ENCODE assay signal across 8 mouse cellular contexts in the genomic region with DNA sequence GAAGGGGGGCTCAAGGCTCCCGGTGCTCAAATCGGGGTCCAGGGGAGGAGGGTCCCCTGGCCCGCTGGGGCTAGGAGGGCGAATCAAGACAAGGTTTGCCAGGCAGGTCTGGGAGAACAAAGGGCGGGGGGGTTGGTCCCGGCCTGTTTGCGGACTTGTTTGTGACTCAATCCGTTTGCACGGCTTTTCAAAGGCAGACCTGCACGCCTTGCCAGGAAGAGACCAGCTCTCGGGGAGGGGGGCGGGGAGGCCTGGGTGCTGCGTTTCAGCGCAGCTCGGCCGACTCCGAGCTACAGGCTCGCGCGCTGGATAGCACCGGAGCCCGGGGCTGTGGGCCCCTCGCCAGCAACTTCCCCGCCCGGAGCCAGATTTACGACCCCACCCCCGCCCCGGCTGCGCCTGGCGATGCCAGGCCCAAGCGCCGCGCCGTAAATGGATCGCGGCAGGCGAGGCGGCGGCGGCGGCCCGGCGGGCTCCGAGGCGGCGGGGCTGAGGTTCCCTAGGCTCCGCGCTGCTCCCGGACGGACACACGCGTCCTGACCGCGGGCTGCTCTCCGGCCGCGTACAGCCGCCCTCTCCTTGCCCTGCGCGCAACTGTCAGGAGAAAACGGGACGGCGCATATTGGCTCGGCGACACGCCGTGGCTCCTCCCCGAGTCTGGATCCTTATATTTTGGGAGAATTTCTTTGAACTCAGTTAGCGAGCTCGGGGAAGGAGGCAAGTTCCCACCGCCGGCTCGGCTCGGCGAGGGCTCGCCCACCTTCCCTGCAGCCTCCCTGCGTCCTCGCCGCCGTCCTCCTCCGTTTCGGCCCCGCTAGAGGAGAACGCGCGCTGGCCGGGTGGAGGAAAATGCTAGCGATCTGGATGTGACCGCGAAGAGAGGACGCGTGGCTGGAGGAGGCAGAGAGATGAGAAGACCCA. TPM values are rescaled to one million over a fixed set of nuclear protein-coding genes. Genes with fewer than 3 reads are reported as not detected.
DNase-seq lines count a peak whose midpoint lies in the region; ATAC-seq and TF ChIP-seq lines count a peak whose summit lies in the region.

A gene (plus strand): TSS at position 695 of the 921 bp plus-strand sequence.

- H3K27ac ChIP-seq in hindbrain, embryonic 15.5 days (replicated peaks) = peak within 1 kb of the TSS; percentile 96
- peak within 1 kb of the TSS; percentile 79 for H3K27ac ChIP-seq in left cerebral cortex, adult 2 months

- TF ChIP-seq CTCF in left cerebral cortex, adult 2 months (IDR thresholded peaks at IDR 0.05) = no peak

- H3K4me3 ChIP-seq in hindbrain, embryonic 15.5 days = peak within 1 kb of the TSS; percentile 56
- H3K4me3 ChIP-seq in left cerebral cortex, adult 2 months = peak within 1 kb of the TSS; percentile 58

- peak; percentile 51 for ATAC-seq in hindbrain, embryonic 15.5 days (ENCODE audit: low FRiP score, low read depth)

- peak within 1 kb of the TSS; percentile 97 for H3K4me2 ChIP-seq in hindbrain, embryonic 15.5 days

- peak within 1 kb of the TSS; percentile 72 for H3K9ac ChIP-seq in hindbrain, embryonic 15.5 days

- WGBS in hindbrain, embryonic 15.5 days = under 1% methylated on average over 88 of the region's 92 CpGs

- H3K27me3 ChIP-seq in hindbrain, embryonic 15.5 days = no peaks in the 10 kb centered on the region

- peaks cover 26% of the 10 kb centered on the region; the same call in 1 of the 2 replicates for H3K4me1 ChIP-seq in hindbrain, embryonic 15.5 days (replicated peaks)

- intact Hi-C loops in left cerebral cortex, adult 2 months (cut with DNase I) = loop anchor here (1.0 to 5.0 kb wide), 3 partner anchors 160 to 614 kb away; no protein-coding TSS in a partner anchor

- DNase-seq in adipocyte (ENCODE audit: low spot score) = peak; percentile 28
- peak; percentile 69 for DNase-seq in cerebellum, adult 9-10 months
- DNase-seq in frontal cortex, postnatal 10 days (ENCODE audit: low spot score in 2 of 2) = peak; percentile 29 to 55
- DNase-seq in left cerebral cortex, adult 2 months (ENCODE audit: extremely low spot score in 1 of 2, low spot score in 2 of 2) = peak; percentile 45 to 57
- DNase-seq in lung, postnatal 4 days = peak; percentile 44 to 66
- DNase-seq in right cerebral cortex, postnatal 36 days (ENCODE audit: low spot score in 2 of 2) = peak; percentile 20 to 35
- no peak for DNase-seq in c-Kit-positive CD71-positive TER-119-positive erythroid progenitor cells, embryonic 14.5 days (ENCODE audit: low spot score)

- no peaks in the 10 kb centered on the region for H3K36me3 ChIP-seq in hindbrain, embryonic 15.5 days

- no peaks in the 10 kb centered on the region for H3K9me3 ChIP-seq in hindbrain, embryonic 15.5 days

RNA-seq across cellular contexts. Expression of the gene that starts here (rescaled TPM):
- 10.8 and 11.8 TPM in 2 replicates for polyA plus RNA-seq in hindbrain, embryonic 15.5 days (2015; fragmentation: Nextera tagmentation; extraction: Ambion mirVana)
- 10 to 100 TPM in 1 of 2 experiments, 1 to 10 TPM in 1; 8.3 to 10.5 TPM for total RNA-seq in left cerebral cortex, adult 2 months (2021)
